Mouse (Mus musculus) hematopoietic stem cell, adult 5-6 weeks (primary cell): ENCODE results near the gene Ddx28. TPM values are rescaled to one million over a fixed set of nuclear protein-coding genes. Genes with fewer than 3 reads are reported as not detected.

ENCODE experiments used
- ATAC-seq, 2 experiments: fragments of 125-278 bp in 1 of 2; replicated peaks in 1 of 2; 2 replicates each; pipeline ENCODE4 v1.8.0; 2016 to 2017; ENCODE audit warnings: inconsistent platforms in 2 of 2, mild to moderate bottlenecking in 2 of 2, moderate number of reproducible peaks in 2 of 2, low read depth in 1 of 2, moderate TSS enrichment in 1 of 2; ENCODE audit not compliant: low FRiP score in 2 of 2, poor library complexity in 2 of 2, severe bottlenecking in 2 of 2, insufficient read depth in 1 of 2, low TSS enrichment in 1 of 2
- total RNA-seq: library from RNA; stranded (forward); fragments of 172-1452, 232-1000 nt; gene quantifications from 2 replicates; pipeline ENCODE4 v1.2.3, GENCODE M21; 2017

The Ddx28 gene
- 10.1 and 12.8 TPM in 2 replicates for total RNA-seq

DNA sequence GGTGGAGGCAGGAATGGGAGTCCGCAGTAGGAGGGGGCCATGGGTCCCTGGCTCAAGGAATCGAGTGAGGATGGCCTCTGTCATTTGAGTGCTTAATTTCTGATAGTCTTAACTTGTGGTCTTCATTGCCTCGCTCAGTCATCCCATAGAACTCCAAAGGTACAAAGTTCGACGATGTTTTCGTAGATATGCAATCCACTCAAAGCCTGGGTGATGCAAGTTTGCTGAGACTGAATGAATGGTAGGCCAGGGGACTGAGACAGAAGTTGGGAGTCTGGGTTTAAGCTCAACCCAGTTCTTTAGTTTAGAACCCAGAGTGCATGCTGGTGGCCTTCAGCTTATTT, at the start of gene Ddx28:
Gene Ddx28 (minus strand): TSS at position 240 of the 344 bp plus-strand sequence.
- peak; percentile 7; a peak in 1 of 4 replicates for ATAC-seq

- ATAC-seq: no peak
These were observed 48.8 kb upstream of the Ddx28 start for GRCm38 (mm10) chr8:106060521-106060920.

DNA sequence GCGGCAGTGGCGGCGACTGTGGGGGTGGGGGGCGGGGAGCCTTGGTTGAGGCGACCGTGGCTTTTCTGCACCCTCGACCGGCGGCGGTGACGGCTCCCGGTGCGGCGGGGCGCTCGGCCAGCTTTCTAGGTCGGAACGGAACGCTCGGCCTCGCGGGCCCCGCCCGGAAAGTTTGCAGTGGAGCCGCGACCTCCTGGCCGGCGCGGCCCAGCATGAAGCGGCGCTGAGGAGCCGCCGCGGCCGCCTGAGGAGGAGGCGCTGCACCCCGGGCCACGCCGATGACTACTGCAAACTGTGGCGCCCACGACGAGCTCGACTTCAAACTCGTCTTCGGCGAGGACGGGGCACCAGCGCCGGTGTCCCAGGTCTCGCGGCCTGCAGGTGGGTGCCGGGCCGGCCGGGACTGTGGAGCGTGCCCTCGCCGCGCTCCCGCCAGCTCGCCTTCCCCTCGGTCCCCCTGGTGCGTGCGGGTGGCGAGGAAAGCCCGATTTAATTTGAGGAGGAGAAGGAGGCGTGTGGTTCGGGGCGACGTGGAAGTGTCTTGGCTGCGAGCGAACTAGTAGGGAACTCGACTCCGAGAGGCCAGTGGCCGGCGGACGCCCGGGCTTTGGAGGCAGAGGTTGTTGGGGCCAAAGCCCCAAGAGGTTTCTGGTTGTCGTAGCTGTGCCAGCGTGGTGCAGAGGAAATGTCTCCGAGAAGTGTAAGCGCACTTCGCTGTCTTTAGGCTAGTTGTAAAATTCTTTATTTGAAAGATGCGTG, 48.1 kb upstream of the Ddx28 start:
- no peak for ATAC-seq

- ATAC-seq: peak; percentile 77 to 88
These were observed 47.3 kb upstream of the Ddx28 start, which contains the start of gene Nfatc3 for GRCm38 (mm10) chr8:106058731-106059612. Gene Nfatc3, plus strand, starts transcription at chr8:106058840.

GRCm38 (mm10) chr8:106056455-106056982, 44.8 kb upstream of the Ddx28 start:
- no peak for ATAC-seq

DNA sequence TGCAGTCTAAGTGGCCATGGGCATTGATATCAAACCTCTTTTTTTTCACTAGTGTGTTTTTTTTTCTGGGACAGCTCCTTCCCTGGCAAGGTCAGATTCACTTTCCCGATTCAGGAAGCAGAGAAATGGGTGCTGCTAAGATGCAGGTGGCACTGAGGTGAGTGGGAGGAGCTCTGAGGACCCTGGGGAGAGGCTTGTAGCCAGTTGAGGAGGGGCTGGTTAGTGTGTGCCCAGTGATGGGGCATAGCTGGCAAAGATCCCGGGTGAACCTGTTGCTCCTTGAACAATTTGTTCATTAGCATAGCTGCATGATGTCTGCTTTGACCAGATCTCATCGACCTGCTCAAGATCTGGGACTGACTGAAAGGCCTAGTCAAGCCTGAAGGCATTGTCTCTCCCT, 43.4 kb upstream of the Ddx28 start:
- ATAC-seq: no peak

DNA sequence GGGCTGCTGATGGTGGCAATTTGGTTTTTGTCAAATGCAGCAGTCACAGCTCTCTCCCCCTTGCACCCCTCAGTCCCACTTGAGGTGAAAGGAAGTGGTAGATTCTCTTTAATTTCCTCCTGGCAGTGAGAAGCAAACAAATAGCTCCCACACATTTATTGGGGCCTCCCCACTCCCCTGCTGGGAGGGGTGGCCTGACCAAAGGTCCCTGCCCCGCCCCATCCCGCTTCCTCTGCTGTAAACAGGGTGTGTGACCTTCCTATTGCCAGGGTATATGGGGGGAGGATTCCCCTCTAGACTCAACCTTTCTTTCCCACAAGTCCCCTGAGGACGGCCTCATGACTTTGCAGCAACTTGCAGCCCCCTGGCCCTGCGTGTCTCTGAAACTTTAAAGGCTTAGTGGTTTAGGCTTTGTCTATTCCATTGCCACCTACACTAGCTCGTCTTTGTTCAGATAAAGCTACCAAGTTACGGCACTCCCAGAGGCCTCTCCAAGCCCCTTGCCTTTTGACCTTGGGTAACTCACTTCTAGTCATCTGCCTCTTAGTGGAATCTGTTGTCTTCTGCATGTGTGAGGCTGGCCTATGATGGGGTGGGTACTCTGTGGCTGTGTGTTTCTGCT, 42.6 kb upstream of the Ddx28 start:
- ATAC-seq: peak; percentile 47 to 65

- no peak for ATAC-seq
These were observed 40.9 kb upstream of the Ddx28 start for GRCm38 (mm10) chr8:106052510-106053089.

DNA sequence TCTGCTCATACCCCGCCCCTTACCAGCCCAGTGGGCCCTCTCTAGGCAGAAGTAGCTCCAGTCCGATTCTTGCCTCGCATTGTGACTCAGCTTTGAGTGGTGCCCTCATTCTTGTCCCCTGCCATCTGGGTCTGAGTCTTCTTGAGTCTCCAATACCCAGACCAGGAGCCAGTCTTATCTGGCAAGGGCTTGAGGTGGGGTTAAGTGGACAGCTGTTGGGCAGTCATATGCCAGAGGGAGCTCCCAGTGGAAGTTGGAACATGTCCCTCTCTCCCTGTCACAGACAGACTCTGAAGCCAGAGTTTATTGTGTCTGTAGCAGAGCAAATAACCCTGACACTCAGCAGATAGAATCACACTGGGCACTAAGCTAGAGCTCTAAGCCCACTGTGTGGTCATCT, 39.4 kb upstream of the Ddx28 start:
- ATAC-seq: no peak

DNA sequence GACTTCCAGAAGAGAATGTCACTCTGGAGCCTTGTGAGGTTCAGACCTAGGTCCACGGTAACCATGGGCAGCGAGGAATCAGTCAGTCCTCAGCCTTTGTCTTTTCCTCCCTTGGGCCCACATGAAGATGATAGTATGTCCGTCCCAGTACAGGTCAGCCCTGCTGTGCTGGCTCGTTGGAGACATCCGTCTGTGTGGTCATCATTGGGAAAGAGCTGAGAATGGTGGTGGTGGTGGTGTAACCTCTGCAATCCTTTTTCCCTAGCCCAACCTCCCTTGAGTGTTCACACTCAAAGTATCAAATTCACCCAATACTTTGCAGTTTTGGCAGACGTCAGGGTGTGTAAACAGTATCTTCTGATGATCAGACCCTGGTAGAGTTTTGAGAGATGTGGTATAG, 38.2 kb upstream of the Ddx28 start:
- ATAC-seq: no peak

- ATAC-seq: no peak
These were observed 36.4 kb upstream of the Ddx28 start for GRCm38 (mm10) chr8:106047854-106048630.

GRCm38 (mm10) chr8:106046872-106047559, 35.3 kb upstream of the Ddx28 start:
- ATAC-seq: no peak

- ATAC-seq: peak; percentile 51 to 65; a peak in 2 of 4 replicates
These were observed 32.5 kb upstream of the Ddx28 start for GRCm38 (mm10) chr8:106044151-106044550.

- no peak for ATAC-seq
These were observed 31.4 kb upstream of the Ddx28 start for GRCm38 (mm10) chr8:106043055-106043454.

DNA sequence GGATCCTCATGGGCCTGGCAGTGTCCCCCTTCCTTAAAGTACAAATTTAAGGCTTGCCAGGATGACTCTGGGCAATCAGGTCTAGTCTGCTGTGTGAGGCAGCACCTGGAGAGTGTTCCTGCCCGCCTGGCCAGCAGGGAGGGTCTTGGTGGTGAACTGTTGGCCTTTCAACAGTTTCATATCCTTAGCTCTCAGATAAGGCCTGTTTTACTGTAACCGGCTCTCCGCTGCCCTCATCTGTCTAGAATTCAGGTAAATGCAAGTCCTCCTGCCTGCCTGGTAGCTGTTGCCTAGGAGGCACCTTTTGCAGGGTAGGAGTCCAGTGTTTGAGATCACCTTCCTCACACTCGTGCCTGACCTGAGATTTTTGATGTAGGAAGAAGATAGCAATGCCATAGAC, 28.5 kb upstream of the Ddx28 start:
- ATAC-seq: no peak

GRCm38 (mm10) chr8:106039605-106040004, 27.9 kb upstream of the Ddx28 start:
- peak in 1 of 2 experiments; percentile 7; a peak in 1 of 4 replicates for ATAC-seq
